Mouse (Mus musculus) CH12.LX (cell line): ENCODE measurements around the gene Gm45808.

Experiments used
- CTCF ChIP-seq, 2 experiments: IDR thresholded peaks in 1 of 2; conservative IDR thresholded peaks in 1 of 2; 2 replicates each; pipeline ENCODE4 v1.5.1; 2011 to 2012; ENCODE audit warnings: low read depth in 2 of 2, low read length in 2 of 2, improper control_type of control experiment in 1 of 2, inconsistent platforms in 1 of 2, mild to moderate bottlenecking in 1 of 2, moderate library complexity in 1 of 2
- ELF1 ChIP-seq: IDR thresholded peaks from 2 replicates; pipeline ENCODE4 v1.6.1; 2014; ENCODE audit warnings: low read depth, mild to moderate bottlenecking, inconsistent platforms, low read length, improper control_type of control experiment
- POLR2A ChIP-seq: IDR thresholded peaks from 2 replicates; pipeline ENCODE4 v1.6.1; 2011; ENCODE audit warnings: low read depth, mild to moderate bottlenecking, improper control_type of control experiment, low read length
- ZMIZ1 ChIP-seq: IDR thresholded peaks from 2 replicates; pipeline ENCODE4 v1.6.1; 2012; ENCODE audit warnings: low read depth, mild to moderate bottlenecking, inconsistent platforms, low read length, improper control_type of control experiment

GRCm38 (mm10) chr7:45447325-45447990 is 39.2 kb downstream of the Gm45808 start:
- TF ChIP-seq POLR2A (no peak), CTCF (conservative IDR thresholded peaks at IDR 0.05 in 1 of 2, IDR thresholded peaks at IDR 0.05 in 1 of 2; ENCODE audit: low read depth in 2 of 2, low read length in 2 of 2) (peak; percentile 12 to 56; a peak in 2 of 4 replicates), ZMIZ1 (no peak), ELF1 (no peak)
